Mouse (Mus musculus): ENCODE measurements around the gene Pnpo. TPM values are rescaled to one million over a fixed set of nuclear protein-coding genes. Genes with fewer than 3 reads are reported as not detected.

Pnpo gene
- polyA plus RNA-seq, 1 experiment from 2014 or later, result 27.5 TPM

DNA sequence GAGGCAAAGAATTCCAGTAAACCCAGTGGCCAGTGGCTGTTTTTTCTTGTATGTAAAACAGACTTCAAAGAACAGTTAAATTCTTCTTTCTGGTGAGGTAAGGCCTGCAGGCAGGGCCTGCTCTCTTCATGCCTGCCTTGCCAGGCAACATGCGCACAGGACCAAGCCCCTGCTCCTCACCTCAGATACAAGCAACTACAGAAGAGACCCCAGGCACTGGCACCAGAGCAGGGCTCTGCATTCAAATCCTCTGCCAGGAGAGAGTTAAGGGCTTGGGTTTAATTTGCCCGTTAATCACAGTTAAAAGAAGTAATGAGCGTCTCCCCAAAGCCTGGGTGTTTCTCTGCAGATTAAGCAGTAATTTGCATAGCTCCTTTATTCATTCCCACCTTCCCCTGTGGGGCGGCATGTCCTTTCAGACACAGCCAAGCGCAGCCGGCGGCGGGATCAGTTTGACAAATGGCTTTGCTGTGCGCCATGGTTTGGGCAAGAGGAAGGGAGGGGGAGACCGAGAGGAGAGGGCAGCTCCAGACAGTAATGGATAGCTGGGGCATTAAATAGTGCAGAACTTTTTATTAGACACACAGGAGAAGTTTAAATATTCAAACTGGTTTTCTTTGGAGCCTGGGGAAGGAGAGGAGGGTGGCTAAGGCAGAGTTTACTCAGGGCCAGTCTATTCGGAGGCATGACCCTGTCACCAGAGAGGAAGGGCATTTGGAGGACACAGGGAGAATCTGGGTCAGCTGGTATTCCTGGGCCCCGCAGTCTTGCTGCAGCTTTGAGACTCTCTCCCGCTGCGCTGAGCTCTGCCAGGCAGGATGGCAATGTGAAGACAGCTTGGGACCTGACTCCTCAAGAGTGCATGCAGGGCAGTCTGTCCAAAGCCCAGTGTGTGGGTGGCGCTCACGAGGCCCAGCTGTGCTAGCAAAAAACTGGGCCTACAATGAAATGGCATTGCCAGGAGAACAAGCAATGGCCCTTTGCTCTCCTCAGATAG lies 40.8 kb downstream of the Pnpo start:
- DNase-seq (ENCODE audit: low spot score) (peak; percentile 71), ATAC-seq (ENCODE audit: low FRiP score) (peak; percentile 76)
- Histone ChIP-seq H3K4me1 (replicated peaks; ENCODE audit: control insufficient read depth, insufficient read depth, low read length) (peaks cover 72% of the 10 kb centered on the region), H3K9me3 (ENCODE audit: control insufficient read depth, low read length) (no peaks in the 10 kb centered on the region), H3K27me3 (ENCODE audit: control insufficient read depth, insufficient read depth, low read length) (no peaks in the 10 kb centered on the region), H3K9ac (peak overlapping the region; percentile 18; the same call in 1 of the 2 replicates), H3K36me3 (replicated peaks; ENCODE audit: control insufficient read depth, insufficient read depth) (peaks cover 6% of the 10 kb centered on the region), H3K27ac (peak overlapping the region; percentile 83), H3K4me3 (replicated peaks; ENCODE audit: low read length) (no peak overlapping the region), H3K4me2 (replicated peaks) (no peak overlapping the region)
- WGBS, result 6% methylated on average over 16 of the region's 16 CpGs

DNA sequence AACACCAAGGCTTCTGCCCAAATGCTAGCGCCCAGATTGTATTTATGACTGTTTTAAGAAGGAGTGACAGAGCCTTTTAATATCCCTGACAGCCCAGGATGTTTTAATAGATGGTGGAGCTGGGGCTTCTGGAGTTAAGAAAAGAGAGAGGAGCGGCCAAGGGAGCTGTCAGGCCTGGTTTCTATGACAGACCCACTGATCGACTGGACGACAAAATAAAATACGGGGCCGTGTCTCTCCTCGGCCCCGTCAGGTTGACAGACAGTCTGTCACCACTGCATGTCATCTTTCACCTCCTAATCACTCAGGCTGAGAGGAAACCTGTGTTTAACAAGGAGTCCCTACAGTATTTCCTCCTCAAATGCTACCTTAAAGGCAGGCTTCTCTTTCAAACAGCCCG lies 42.5 kb downstream of the Pnpo start:
- H3K27ac ChIP-seq, result peak overlapping the region; percentile 83
- H3K9ac ChIP-seq, result no peak overlapping the region
- no peak overlapping the region for H3K4me3 ChIP-seq (replicated peaks; ENCODE audit: low read length)
- no peak for ATAC-seq (ENCODE audit: low FRiP score)
- H3K4me2 ChIP-seq (replicated peaks), result no peak overlapping the region
- peaks cover 61% of the 10 kb centered on the region for H3K4me1 ChIP-seq (replicated peaks; ENCODE audit: control insufficient read depth, insufficient read depth, low read length)
- 27% methylated on average over 9 of the region's 9 CpGs for WGBS
- H3K27me3 ChIP-seq (ENCODE audit: control insufficient read depth, insufficient read depth, low read length), result no peaks in the 10 kb centered on the region
- H3K9me3 ChIP-seq (ENCODE audit: control insufficient read depth, low read length), result no peaks in the 10 kb centered on the region
- H3K36me3 ChIP-seq (replicated peaks; ENCODE audit: control insufficient read depth, insufficient read depth), result no peaks in the 10 kb centered on the region
- DNase-seq (ENCODE audit: low spot score), result no peak

DNA sequence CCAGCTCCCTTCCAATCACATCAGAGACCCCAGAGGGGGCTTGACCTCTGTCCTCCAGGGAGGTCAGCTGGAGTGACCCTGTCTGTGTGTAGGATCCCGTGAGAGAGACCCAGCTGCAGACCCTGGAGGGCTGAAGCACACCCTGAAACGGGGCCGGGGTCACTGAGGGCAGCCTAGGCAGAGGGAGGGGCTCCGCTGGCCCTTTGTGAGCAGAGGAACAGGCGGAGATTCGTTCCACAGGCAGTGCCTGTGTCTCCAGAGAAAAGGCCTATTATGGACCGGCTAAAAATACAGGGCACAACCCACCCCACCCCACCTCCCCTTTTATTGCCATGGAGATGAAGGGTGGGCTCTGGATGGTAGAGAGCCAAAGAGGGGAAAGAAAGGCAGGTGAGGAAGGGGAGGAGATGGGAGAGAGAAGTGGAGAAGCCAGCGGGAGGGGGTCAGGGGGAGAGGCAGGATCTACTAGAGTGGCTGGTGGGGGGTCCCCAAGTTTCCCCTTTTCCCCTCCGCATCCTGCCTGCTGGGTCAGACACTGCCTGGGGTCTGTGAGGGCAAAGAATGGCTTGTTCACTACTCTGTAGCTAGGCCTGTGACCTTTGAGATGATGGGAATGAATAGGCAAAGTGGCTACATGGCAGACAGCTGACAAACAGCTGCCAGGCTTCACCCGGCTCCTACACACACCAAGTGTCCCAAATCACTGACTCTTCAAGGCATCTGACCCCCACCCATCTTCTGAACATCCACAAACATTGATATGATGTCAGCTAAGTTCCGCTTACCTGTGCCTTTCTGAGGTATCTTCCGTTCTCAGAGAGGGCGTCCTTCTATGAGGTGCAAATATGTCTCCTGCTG lies 44.1 kb downstream of the Pnpo start:
- Histone ChIP-seq H3K9me3 (ENCODE audit: control insufficient read depth, low read length) (no peaks in the 10 kb centered on the region), H3K4me2 (replicated peaks) (0 out of 2 replicates have a peak overlapping the region, but pooled peaks have one; percentile 18), H3K27ac (peak overlapping the region; percentile 76), H3K9ac (peak overlapping the region; percentile 4; the same call in 1 of the 2 replicates), H3K4me1 (replicated peaks; ENCODE audit: control insufficient read depth, insufficient read depth, low read length) (peaks cover 51% of the 10 kb centered on the region), H3K27me3 (ENCODE audit: control insufficient read depth, insufficient read depth, low read length) (no peaks in the 10 kb centered on the region), H3K36me3 (replicated peaks; ENCODE audit: control insufficient read depth, insufficient read depth) (no peaks in the 10 kb centered on the region), H3K4me3 (replicated peaks; ENCODE audit: low read length) (no peak overlapping the region)
- ATAC-seq (ENCODE audit: low FRiP score) (peak; percentile 46; the same call in 1 of the 2 replicates), DNase-seq (ENCODE audit: low spot score) (no peak)
- 15% methylated on average over 13 of the region's 13 CpGs for WGBS

DNA sequence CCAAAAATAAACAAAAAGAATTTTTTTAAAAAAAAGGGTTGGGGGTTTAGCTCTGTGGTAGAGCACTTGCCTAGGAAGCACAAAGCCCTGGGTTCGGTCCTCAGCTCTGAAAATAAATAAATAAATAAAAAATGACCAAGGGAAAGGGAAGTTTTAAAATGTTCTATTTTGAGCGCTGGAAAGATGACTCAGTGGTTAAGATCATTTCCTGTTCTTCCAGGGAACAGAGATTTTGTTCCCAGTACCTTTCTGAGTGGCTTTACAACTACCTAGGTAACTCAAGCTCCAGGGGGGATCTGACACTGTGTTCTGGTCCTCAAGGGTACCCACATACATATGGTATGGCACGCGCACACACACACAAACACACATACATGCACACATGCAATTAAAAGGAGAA lies 47.9 kb downstream of the Pnpo start:
- Histone ChIP-seq H3K4me3 (replicated peaks; ENCODE audit: low read length) (no peak overlapping the region), H3K9ac (no peak overlapping the region), H3K27ac (no peak overlapping the region), H3K4me1 (replicated peaks; ENCODE audit: control insufficient read depth, insufficient read depth, low read length) (peaks cover 32% of the 10 kb centered on the region), H3K27me3 (ENCODE audit: control insufficient read depth, insufficient read depth, low read length) (no peaks in the 10 kb centered on the region), H3K9me3 (ENCODE audit: control insufficient read depth, low read length) (no peaks in the 10 kb centered on the region), H3K4me2 (replicated peaks) (no peak overlapping the region), H3K36me3 (replicated peaks; ENCODE audit: control insufficient read depth, insufficient read depth) (no peaks in the 10 kb centered on the region)
- ATAC-seq (ENCODE audit: low FRiP score), result no peak
- 94% methylated on average over 4 of the region's 4 CpGs for WGBS
- no peak for DNase-seq (ENCODE audit: low spot score)

DNA sequence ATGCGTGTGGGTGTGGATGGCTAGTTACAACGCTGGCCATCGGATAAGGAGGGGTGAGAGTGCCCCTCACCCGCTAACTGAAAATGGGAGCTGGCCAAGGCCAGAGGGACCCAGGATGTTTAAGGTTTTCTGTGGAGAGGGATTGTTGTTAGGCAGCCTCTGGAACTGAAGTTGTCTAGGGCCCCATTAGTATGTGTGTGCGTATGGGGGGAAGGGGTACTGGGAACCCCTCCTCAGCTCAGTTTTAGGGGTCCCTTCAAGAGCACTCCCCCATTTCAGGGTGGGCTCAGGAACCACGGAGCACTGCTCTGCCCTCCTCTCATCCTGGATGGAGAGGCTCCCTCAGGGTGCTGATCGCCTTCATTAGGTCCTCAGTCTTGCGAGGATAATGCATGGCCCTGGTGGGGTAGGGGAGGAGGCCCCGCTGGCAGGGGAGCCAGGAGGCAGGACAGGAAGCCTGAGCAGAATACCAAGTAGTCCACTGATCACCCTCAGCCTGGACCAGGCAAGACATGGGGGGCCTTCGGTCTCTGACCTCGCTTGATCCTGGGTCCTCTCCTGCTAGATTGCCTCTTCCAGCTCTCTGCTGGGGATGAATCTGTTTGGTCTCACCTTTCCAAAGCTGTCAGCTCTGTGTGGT lies 50.5 kb downstream of the Pnpo start:
- no peak overlapping the region for H3K9ac ChIP-seq
- ATAC-seq (ENCODE audit: low FRiP score), result peak; percentile 53; the same call in 1 of the 2 replicates

DNA sequence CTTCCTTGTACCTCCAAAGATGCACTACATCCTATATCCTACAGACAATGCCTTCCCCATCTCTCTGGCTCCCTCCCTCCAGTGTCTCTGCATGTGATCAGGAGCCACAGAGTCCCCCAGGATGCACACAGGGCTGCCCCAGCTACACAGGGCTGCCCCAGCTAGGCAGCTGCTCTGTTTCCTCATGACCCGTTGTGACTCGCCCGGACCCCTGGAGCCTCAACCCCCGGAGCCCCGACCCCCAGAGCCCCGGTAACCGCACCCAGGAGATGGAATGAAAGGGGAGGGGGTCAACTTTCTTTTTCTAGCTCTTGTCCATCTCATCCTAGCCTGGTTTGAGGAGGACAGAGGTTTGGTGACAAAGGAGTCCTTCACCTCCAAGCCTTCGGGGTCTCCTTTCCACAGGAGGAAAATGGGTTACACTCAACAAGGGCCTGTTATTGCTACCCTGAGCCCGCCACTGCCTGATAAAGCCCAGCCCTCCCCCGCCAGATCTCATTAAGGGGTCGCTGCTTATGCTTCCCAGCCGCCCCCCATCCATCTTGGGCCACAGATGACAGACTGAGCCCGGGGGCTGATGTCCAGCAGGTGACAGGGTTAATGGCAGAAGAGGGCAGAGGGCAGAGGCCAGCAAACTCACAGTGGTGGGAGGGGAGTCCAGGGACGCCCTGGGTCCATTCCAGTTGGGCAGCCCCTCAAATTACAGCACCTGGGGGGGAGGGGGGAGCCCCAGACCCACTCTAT lies 51.8 kb downstream of the Pnpo start:
- Histone ChIP-seq H3K9ac (no peak overlapping the region), H3K4me2 (replicated peaks) (no peak overlapping the region), H3K9me3 (ENCODE audit: control insufficient read depth, low read length) (no peaks in the 10 kb centered on the region), H3K36me3 (replicated peaks; ENCODE audit: control insufficient read depth, insufficient read depth) (no peaks in the 10 kb centered on the region), H3K4me1 (replicated peaks; ENCODE audit: control insufficient read depth, insufficient read depth, low read length) (peaks cover 18% of the 10 kb centered on the region), H3K27ac (no peak overlapping the region), H3K27me3 (ENCODE audit: control insufficient read depth, insufficient read depth, low read length) (no peaks in the 10 kb centered on the region), H3K4me3 (replicated peaks; ENCODE audit: low read length) (no peak overlapping the region)
- DNase-seq (ENCODE audit: low spot score) (no peak), ATAC-seq (ENCODE audit: low FRiP score) (no peak)
- WGBS, result 27% methylated on average over 14 of the region's 14 CpGs

More for the DNA sequence above, 50.5 kb downstream of the Pnpo start:
- Histone ChIP-seq H3K4me2 (replicated peaks) (no peak overlapping the region), H3K4me1 (replicated peaks; ENCODE audit: control insufficient read depth, insufficient read depth, low read length) (peaks cover 14% of the 10 kb centered on the region), H3K9me3 (ENCODE audit: control insufficient read depth, low read length) (no peaks in the 10 kb centered on the region), H3K4me3 (replicated peaks; ENCODE audit: low read length) (no peak overlapping the region), H3K27ac (peak overlapping the region; percentile 60), H3K36me3 (replicated peaks; ENCODE audit: control insufficient read depth, insufficient read depth) (no peaks in the 10 kb centered on the region), H3K27me3 (ENCODE audit: control insufficient read depth, insufficient read depth, low read length) (no peaks in the 10 kb centered on the region)
- DNase-seq (ENCODE audit: low spot score), result no peak
- WGBS, result 26% methylated on average over 11 of the region's 11 CpGs

Other genes starting within 250 kb of the Pnpo start
- gene Snx11, start 166.4 kb downstream of the Pnpo start, polyA plus RNA-seq (2014; fragmentation: Nextera tagmentation; extraction: Ambion mirVana), result 37.9 and 42.5 TPM in 2 replicates
- 52.5 and 57.7 TPM in 2 replicates for gene Cbx1, start 154.9 kb downstream of the Pnpo start, polyA plus RNA-seq (2014; fragmentation: Nextera tagmentation; extraction: Ambion mirVana)
- gene Nfe2l1, start 114.0 kb downstream of the Pnpo start, polyA plus RNA-seq (2014; fragmentation: Nextera tagmentation; extraction: Ambion mirVana), result 49.3 and 54.7 TPM in 2 replicates
- gene Copz2, start 94.1 kb downstream of the Pnpo start, polyA plus RNA-seq (2014; fragmentation: Nextera tagmentation; extraction: Ambion mirVana), result 23.1 and 29.7 TPM in 2 replicates
- gene Cdk5rap3, start 27.5 kb downstream of the Pnpo start, polyA plus RNA-seq (2014; fragmentation: Nextera tagmentation; extraction: Ambion mirVana), result 74.0 and 77.8 TPM in 2 replicates
- 0.16 TPM in 2 replicates for gene Prr15l, start 15.9 kb downstream of the Pnpo start, polyA plus RNA-seq (2014; fragmentation: Nextera tagmentation; extraction: Ambion mirVana)
- gene Sp2, start 39.0 kb upstream of the Pnpo start, polyA plus RNA-seq (2014; fragmentation: Nextera tagmentation; extraction: Ambion mirVana), result 14.4 and 14.9 TPM in 2 replicates
- 0.09 and 0.16 TPM in 2 replicates for gene Sp6, start 69.4 kb upstream of the Pnpo start, polyA plus RNA-seq (2014; fragmentation: Nextera tagmentation; extraction: Ambion mirVana)
- 11.5 and 12.7 TPM in 2 replicates for gene Scrn2, start 86.0 kb upstream of the Pnpo start, polyA plus RNA-seq (2014; fragmentation: Nextera tagmentation; extraction: Ambion mirVana)
- gene Lrrc46, start 97.4 kb upstream of the Pnpo start, polyA plus RNA-seq (2014; fragmentation: Nextera tagmentation; extraction: Ambion mirVana), result 2.6 and 4.3 TPM in 2 replicates
- 60.5 TPM in 2 replicates for gene Mrpl10, start 97.6 kb upstream of the Pnpo start, polyA plus RNA-seq (2014; fragmentation: Nextera tagmentation; extraction: Ambion mirVana)
- gene Osbpl7, start 106.6 kb upstream of the Pnpo start, polyA plus RNA-seq (2014; fragmentation: Nextera tagmentation; extraction: Ambion mirVana), result 6.3 and 7.9 TPM in 2 replicates
- gene Tbx21, start 171.3 kb upstream of the Pnpo start, polyA plus RNA-seq (2014; fragmentation: Nextera tagmentation; extraction: Ambion mirVana), result not detected in 2 replicates
- 9.3 and 10.8 TPM in 2 replicates for gene Tbkbp1, start 207.5 kb upstream of the Pnpo start, polyA plus RNA-seq (2014; fragmentation: Nextera tagmentation; extraction: Ambion mirVana)
- gene Kpnb1, start 243.9 kb upstream of the Pnpo start, polyA plus RNA-seq (2014; fragmentation: Nextera tagmentation; extraction: Ambion mirVana), result 35.3 and 44.2 TPM in 2 replicates

All from hindbrain, embryonic 14.5 days (tissue).